Mouse (Mus musculus) left cerebral cortex, adult 11 months (tissue): ENCODE measurements around the gene Serpina3a.

Experiments
- DNase-seq: peaks from one replicate; pipeline ENCODE4 v3.0.0; 2022; ENCODE audit warnings: low spot score

Serpina3a gene

GRCm38 (mm10) chr12:104143286-104143685, 30.8 kb downstream of the Serpina3a start:
- no peak for DNase-seq

GRCm38 (mm10) chr12:104145571-104145970, 33.0 kb downstream of the Serpina3a start:
- DNase-seq = no peak

GRCm38 (mm10) chr12:104151989-104152388, 39.5 kb downstream of the Serpina3a start:
- DNase-seq = no peak

GRCm38 (mm10) chr12:104153041-104153645, 40.6 kb downstream of the Serpina3a start:
- DNase-seq = no peak

- DNase-seq = no peak
These were observed 41.1 kb downstream of the Serpina3a start, which contains the start of gene Serpina3c for GRCm38 (mm10) chr12:104153656-104154055. Gene Serpina3c (minus strand): TSS chr12:104153870.
